Mouse (Mus musculus): ENCODE results near the gene Bbs9. TPM values are rescaled to one million over a fixed set of nuclear protein-coding genes. Genes with fewer than 3 reads are reported as not detected.

Bbs9 gene
- polyA plus RNA-seq, 1 experiment from 2014 or later, result 20.4 TPM

GRCm38 (mm10) chr9:22690234-22690633, 214.7 kb downstream of the Bbs9 start:
- no peak for ATAC-seq (ENCODE audit: low FRiP score)
- no peak overlapping the region for H3K4me2 ChIP-seq
- H3K4me1 ChIP-seq, result peaks cover 7% of the 10 kb centered on the region
- no peak overlapping the region for H3K9ac ChIP-seq
- no peak overlapping the region for H3K27ac ChIP-seq
- WGBS, result 27% methylated on average over 7 of the region's 7 CpGs
- H3K4me3 ChIP-seq (replicated peaks), result no peak overlapping the region
- H3K27me3 ChIP-seq, result no peaks in the 10 kb centered on the region
- no peaks in the 10 kb centered on the region for H3K36me3 ChIP-seq (replicated peaks)
- no peaks in the 10 kb centered on the region for H3K9me3 ChIP-seq

GRCm38 (mm10) chr9:22695392-22695791, 219.9 kb downstream of the Bbs9 start:
- Histone ChIP-seq H3K9me3 (no peaks in the 10 kb centered on the region), H3K4me1 (peaks cover 6% of the 10 kb centered on the region), H3K27me3 (no peaks in the 10 kb centered on the region), H3K4me3 (replicated peaks) (no peak overlapping the region), H3K27ac (no peak overlapping the region), H3K36me3 (replicated peaks) (no peaks in the 10 kb centered on the region), H3K4me2 (no peak overlapping the region), H3K9ac (no peak overlapping the region)
- no peak for ATAC-seq (ENCODE audit: low FRiP score)
- 92% methylated on average over 4 of the region's 4 CpGs for WGBS

- Histone ChIP-seq H3K27ac (no peak overlapping the region), H3K4me2 (no peak overlapping the region), H3K9me3 (no peaks in the 10 kb centered on the region), H3K36me3 (replicated peaks) (no peaks in the 10 kb centered on the region), H3K4me3 (replicated peaks) (no peak overlapping the region), H3K9ac (no peak overlapping the region), H3K27me3 (no peaks in the 10 kb centered on the region), H3K4me1 (peaks cover 4% of the 10 kb centered on the region; the same call in 1 of the 2 replicates)
- no peak for ATAC-seq (ENCODE audit: low FRiP score)
- WGBS, result 91% methylated on average over 7 of the region's 7 CpGs
Observed at GRCm38 (mm10) chr9:22696809-22697374, 221.4 kb downstream of the Bbs9 start.

- Histone ChIP-seq H3K36me3 (replicated peaks) (no peaks in the 10 kb centered on the region), H3K4me2 (no peak overlapping the region)
- WGBS, result 71% methylated on average over 4 of the region's 4 CpGs
Observed at GRCm38 (mm10) chr9:22697811-22698210, 222.3 kb downstream of the Bbs9 start.

GRCm38 (mm10) chr9:22698501-22698900, 223.0 kb downstream of the Bbs9 start:
- peaks cover 4% of the 10 kb centered on the region; the same call in 1 of the 2 replicates for H3K4me1 ChIP-seq
- ATAC-seq (ENCODE audit: low FRiP score), result no peak
- 8% methylated on average over 1 of the region's 1 CpGs for WGBS
- H3K4me2 ChIP-seq, result no peak overlapping the region
- H3K27ac ChIP-seq, result no peak overlapping the region
- H3K36me3 ChIP-seq (replicated peaks), result no peaks in the 10 kb centered on the region
- H3K27me3 ChIP-seq, result no peaks in the 10 kb centered on the region
- no peak overlapping the region for H3K4me3 ChIP-seq (replicated peaks)
- peaks cover 3% of the 10 kb centered on the region; the same call in 1 of the 2 replicates for H3K9me3 ChIP-seq
- H3K9ac ChIP-seq, result no peak overlapping the region

More at GRCm38 (mm10) chr9:22697811-22698210, 222.3 kb downstream of the Bbs9 start:
- no peak for ATAC-seq (ENCODE audit: low FRiP score)
- Histone ChIP-seq H3K4me3 (replicated peaks) (no peak overlapping the region), H3K27me3 (no peaks in the 10 kb centered on the region), H3K9ac (no peak overlapping the region), H3K4me1 (peaks cover 4% of the 10 kb centered on the region; the same call in 1 of the 2 replicates), H3K9me3 (no peaks in the 10 kb centered on the region), H3K27ac (no peak overlapping the region)

- Histone ChIP-seq H3K9ac (no peak overlapping the region), H3K27me3 (0 out of 2 replicates have a peak, but pooled peaks cover 3% of the 10 kb centered on the region), H3K9me3 (peaks cover 7% of the 10 kb centered on the region; the same call in 1 of the 2 replicates), H3K4me3 (replicated peaks) (no peak overlapping the region), H3K4me1 (peaks cover 13% of the 10 kb centered on the region; the same call in 1 of the 2 replicates), H3K36me3 (replicated peaks) (no peaks in the 10 kb centered on the region), H3K4me2 (no peak overlapping the region), H3K27ac (no peak overlapping the region)
- no peak for ATAC-seq (ENCODE audit: low FRiP score)
- WGBS, result 85% methylated on average over 1 of the region's 1 CpGs
Observed at GRCm38 (mm10) chr9:22702065-22702611, 226.6 kb downstream of the Bbs9 start.

GRCm38 (mm10) chr9:22702812-22703367, 227.4 kb downstream of the Bbs9 start:
- 0 out of 2 replicates have a peak, but pooled peaks cover 3% of the 10 kb centered on the region for H3K27me3 ChIP-seq
- H3K4me2 ChIP-seq, result no peak overlapping the region
- no peak overlapping the region for H3K27ac ChIP-seq
- H3K9me3 ChIP-seq, result peaks cover 7% of the 10 kb centered on the region; the same call in 1 of the 2 replicates
- H3K4me1 ChIP-seq, result peaks cover 19% of the 10 kb centered on the region
- WGBS, result 85% methylated on average over 3 of the region's 4 CpGs
- H3K4me3 ChIP-seq (replicated peaks), result no peak overlapping the region
- H3K36me3 ChIP-seq (replicated peaks), result no peaks in the 10 kb centered on the region
- H3K9ac ChIP-seq, result no peak overlapping the region
- no peak for ATAC-seq (ENCODE audit: low FRiP score)

- no peak for ATAC-seq (ENCODE audit: low FRiP score)
- H3K36me3 ChIP-seq (replicated peaks), result no peaks in the 10 kb centered on the region
- 0 out of 2 replicates have a peak, but pooled peaks cover 3% of the 10 kb centered on the region for H3K27me3 ChIP-seq
- H3K4me3 ChIP-seq (replicated peaks), result no peak overlapping the region
- H3K4me1 ChIP-seq, result peaks cover 16% of the 10 kb centered on the region
- peaks cover 7% of the 10 kb centered on the region; the same call in 1 of the 2 replicates for H3K9me3 ChIP-seq
- no peak overlapping the region for H3K27ac ChIP-seq
- 93% methylated on average over 2 of the region's 2 CpGs for WGBS
- no peak overlapping the region for H3K9ac ChIP-seq
- no peak overlapping the region for H3K4me2 ChIP-seq
Observed at GRCm38 (mm10) chr9:22703541-22703940, 228.0 kb downstream of the Bbs9 start.

GRCm38 (mm10) chr9:22707166-22707913, 231.8 kb downstream of the Bbs9 start:
- H3K27ac ChIP-seq, result no peak overlapping the region

GRCm38 (mm10) chr9:22708970-22709726, 233.6 kb downstream of the Bbs9 start:
- Histone ChIP-seq H3K4me1 (peaks cover 25% of the 10 kb centered on the region), H3K9me3 (no peaks in the 10 kb centered on the region), H3K27me3 (peaks cover 7% of the 10 kb centered on the region; the same call in 1 of the 2 replicates), H3K4me3 (replicated peaks) (no peak overlapping the region), H3K27ac (peak overlapping the region; percentile 43; the same call in 1 of the 2 replicates), H3K36me3 (replicated peaks) (no peaks in the 10 kb centered on the region), H3K4me2 (no peak overlapping the region), H3K9ac (no peak overlapping the region; the same call in 1 of the 2 replicates)
- WGBS, result 44% methylated on average over 19 of the region's 19 CpGs
- ATAC-seq (ENCODE audit: low FRiP score), result peak; percentile 71

More at GRCm38 (mm10) chr9:22707166-22707913, 231.8 kb downstream of the Bbs9 start:
- Histone ChIP-seq H3K4me2 (peak overlapping the region; percentile 13; the same call in 1 of the 2 replicates), H3K9ac (no peak overlapping the region), H3K4me1 (peaks cover 25% of the 10 kb centered on the region), H3K36me3 (replicated peaks) (no peaks in the 10 kb centered on the region), H3K9me3 (peaks cover 7% of the 10 kb centered on the region; the same call in 1 of the 2 replicates), H3K4me3 (replicated peaks) (no peak overlapping the region), H3K27me3 (peaks cover 7% of the 10 kb centered on the region; the same call in 1 of the 2 replicates)
- peak; percentile 71 for ATAC-seq (ENCODE audit: low FRiP score)
- WGBS, result 3% methylated on average over 11 of the region's 11 CpGs

GRCm38 (mm10) chr9:22710032-22710431, 234.5 kb downstream of the Bbs9 start:
- H3K4me2 ChIP-seq, result no peak overlapping the region
- 69% methylated on average over 7 of the region's 7 CpGs for WGBS
- H3K36me3 ChIP-seq (replicated peaks), result no peaks in the 10 kb centered on the region
- no peak overlapping the region for H3K4me3 ChIP-seq (replicated peaks)
- H3K27ac ChIP-seq, result no peak overlapping the region
- no peak for ATAC-seq (ENCODE audit: low FRiP score)
- H3K4me1 ChIP-seq, result peaks cover 25% of the 10 kb centered on the region
- H3K9me3 ChIP-seq, result no peaks in the 10 kb centered on the region
- no peak overlapping the region for H3K9ac ChIP-seq
- peaks cover 7% of the 10 kb centered on the region; the same call in 1 of the 2 replicates for H3K27me3 ChIP-seq

Data from forebrain, embryonic 12.5 days (tissue).